Comparison of ENCODE assay signal across 15 mouse cellular contexts in genomic region chr9:45981331-45981730, GRCm38 (mm10). TPM values are rescaled to one million over a fixed set of nuclear protein-coding genes. Genes with fewer than 3 reads are reported as not detected.
DNase-seq lines count a peak whose midpoint lies in the region; ATAC-seq and TF ChIP-seq lines count a peak whose summit lies in the region.
"Had no signal": no experiment of that assay in that cellular context is flagged by ENCODE, and none has a peak within 500 bp of the region (broad histone marks: within the 10 kb centered on the region; RNA-seq: fewer than 3 reads in every experiment).

No protein-coding gene starts in this region.

- no peak overlapping the region for H3K4me3 ChIP-seq in hindbrain, postnatal 0 days (ENCODE audit: low read length)
- H3K4me3 ChIP-seq in hindbrain, embryonic 16.5 days (ENCODE audit: low read length), result no peak overlapping the region
- H3K4me3 ChIP-seq in midbrain, postnatal 0 days (ENCODE audit: low read depth, low read length), result no peak overlapping the region
- H3K4me3 ChIP-seq in midbrain, embryonic 11.5 days (ENCODE audit: low read depth, low read length), result no peak overlapping the region
- no peak overlapping the region for H3K4me3 ChIP-seq in ES-Bruce4 (ENCODE audit: low read depth, low read length)
- no peak overlapping the region for H3K4me3 ChIP-seq in liver, embryonic 15.5 days (replicated peaks)
- no peak overlapping the region for H3K4me3 ChIP-seq in forebrain, embryonic 10.5 days
- H3K4me3 ChIP-seq: heart, embryonic 12.5 days; hindbrain, embryonic 12.5 days; limb, embryonic 15.5 days; neural tube, embryonic 12.5 days had no signal

- ATAC-seq in hindbrain, postnatal 0 days, result no peak
- no peak for ATAC-seq in hindbrain, embryonic 16.5 days
- ATAC-seq in midbrain, postnatal 0 days (ENCODE audit: low FRiP score), result no peak
- ATAC-seq in midbrain, embryonic 11.5 days (ENCODE audit: low FRiP score), result no peak
- no peak for ATAC-seq in liver, embryonic 15.5 days (ENCODE audit: insufficient read depth)

- DNase-seq in hindbrain, postnatal 0 days (ENCODE audit: low spot score), result no peak
- no peak for DNase-seq in midbrain, postnatal 0 days (ENCODE audit: low spot score)
- no peak for DNase-seq in midbrain, embryonic 11.5 days (ENCODE audit: low spot score, missing footprints)
- DNase-seq in urinary bladder, adult 18-20 months (ENCODE audit: low spot score in 2 of 2), result no peak
- DNase-seq in forebrain, embryonic 10.5 days (ENCODE audit: extremely low spot score, low spot score), result no peak
- DNase-seq: adrenal gland, adult 2 months; layer of hippocampus, postnatal 36 days had no signal

- TF ChIP-seq CTCF in hindbrain, postnatal 0 days (IDR thresholded peaks at IDR 0.05; ENCODE audit: low read depth), result peak; percentile 29
- peak; percentile 31 for TF ChIP-seq CTCF in midbrain, postnatal 0 days (IDR thresholded peaks at IDR 0.05)
- TF ChIP-seq CTCF in ES-Bruce4 (IDR thresholded peaks at IDR 0.05; ENCODE audit: low read depth, low read length), result peak; percentile 17

- TF ChIP-seq POLR2A in ES-Bruce4 (IDR thresholded peaks at IDR 0.05; ENCODE audit: insufficient read depth, low read length), result no peak

- H3K9me3 ChIP-seq in hindbrain, postnatal 0 days (ENCODE audit: low read length), result no peaks in the 10 kb centered on the region
- no peaks in the 10 kb centered on the region for H3K9me3 ChIP-seq in hindbrain, embryonic 16.5 days (ENCODE audit: control insufficient read depth, low read length)
- H3K9me3 ChIP-seq in midbrain, postnatal 0 days (ENCODE audit: low read length), result no peaks in the 10 kb centered on the region
- H3K9me3 ChIP-seq in midbrain, embryonic 11.5 days (ENCODE audit: control insufficient read depth, low read length), result no peaks in the 10 kb centered on the region
- H3K9me3 ChIP-seq in ES-Bruce4 (replicated peaks; ENCODE audit: control insufficient read depth, insufficient read depth, low read length, poor library complexity, severe bottlenecking), result no peaks in the 10 kb centered on the region
- H3K9me3 ChIP-seq in liver, embryonic 15.5 days (replicated peaks), result no peaks in the 10 kb centered on the region
- H3K9me3 ChIP-seq in forebrain, embryonic 10.5 days, result no peaks in the 10 kb centered on the region
- H3K9me3 ChIP-seq: heart, embryonic 12.5 days; hindbrain, embryonic 12.5 days; limb, embryonic 15.5 days; midbrain, embryonic 10.5 days; neural tube, embryonic 12.5 days had no signal

- H3K4me1 ChIP-seq in hindbrain, postnatal 0 days (ENCODE audit: insufficient read depth, low read length), result peaks cover 15% of the 10 kb centered on the region
- H3K4me1 ChIP-seq in hindbrain, embryonic 16.5 days (ENCODE audit: control insufficient read depth, insufficient read depth, low read depth, low read length), result peaks cover 26% of the 10 kb centered on the region
- H3K4me1 ChIP-seq in midbrain, postnatal 0 days (ENCODE audit: insufficient read depth, low read length), result peaks cover 13% of the 10 kb centered on the region; the same call in 1 of the 2 replicates
- H3K4me1 ChIP-seq in midbrain, embryonic 11.5 days (ENCODE audit: control insufficient read depth, insufficient read depth, low read length), result peaks cover 12% of the 10 kb centered on the region
- H3K4me1 ChIP-seq in ES-Bruce4 (ENCODE audit: control insufficient read depth, insufficient read depth, low read length), result no peaks in the 10 kb centered on the region
- H3K4me1 ChIP-seq in liver, embryonic 15.5 days (replicated peaks), result peaks cover 69% of the 10 kb centered on the region
- peaks cover 40% of the 10 kb centered on the region for H3K4me1 ChIP-seq in forebrain, embryonic 10.5 days

- H3K27ac ChIP-seq in hindbrain, postnatal 0 days, result no peak overlapping the region
- H3K27ac ChIP-seq in hindbrain, embryonic 16.5 days (ENCODE audit: low read depth, low read length), result no peak overlapping the region
- H3K27ac ChIP-seq in midbrain, postnatal 0 days (ENCODE audit: low read depth, low read length), result no peak overlapping the region
- H3K27ac ChIP-seq in midbrain, embryonic 11.5 days (ENCODE audit: low read depth, low read length), result no peak overlapping the region
- H3K27ac ChIP-seq in ES-Bruce4 (ENCODE audit: insufficient read depth, low read length), result no peak overlapping the region
- H3K27ac ChIP-seq in liver, embryonic 15.5 days (replicated peaks), result peak overlapping the region; percentile 14; the same call in 1 of the 2 replicates
- no peak overlapping the region for H3K27ac ChIP-seq in forebrain, embryonic 10.5 days
- H3K27ac ChIP-seq: hindbrain, embryonic 12.5 days; limb, embryonic 15.5 days; midbrain, embryonic 10.5 days; neural tube, embryonic 12.5 days had no signal

- no peaks in the 10 kb centered on the region for H3K36me3 ChIP-seq in hindbrain, postnatal 0 days (ENCODE audit: insufficient read depth, low read length)
- no peaks in the 10 kb centered on the region for H3K36me3 ChIP-seq in hindbrain, embryonic 16.5 days (ENCODE audit: control insufficient read depth, insufficient read depth, low read length)
- H3K36me3 ChIP-seq in midbrain, postnatal 0 days (ENCODE audit: insufficient read depth, low read length), result no peaks in the 10 kb centered on the region
- H3K36me3 ChIP-seq in midbrain, embryonic 11.5 days (ENCODE audit: control insufficient read depth, insufficient read depth, low read length), result no peaks in the 10 kb centered on the region
- H3K36me3 ChIP-seq in ES-Bruce4 (ENCODE audit: control insufficient read depth, insufficient read depth, low read length, poor library complexity, severe bottlenecking), result peaks cover 6% of the 10 kb centered on the region
- peaks cover 32% of the 10 kb centered on the region for H3K36me3 ChIP-seq in liver, embryonic 15.5 days (replicated peaks)
- peaks cover 48% of the 10 kb centered on the region for H3K36me3 ChIP-seq in forebrain, embryonic 10.5 days (replicated peaks)
- H3K36me3 ChIP-seq: hindbrain, embryonic 12.5 days; limb, embryonic 15.5 days had no signal

- no peak overlapping the region for H3K4me2 ChIP-seq in hindbrain, postnatal 0 days (ENCODE audit: low read depth, low read length)
- H3K4me2 ChIP-seq in hindbrain, embryonic 16.5 days (ENCODE audit: low read length), result no peak overlapping the region
- no peak overlapping the region for H3K4me2 ChIP-seq in midbrain, postnatal 0 days (ENCODE audit: low read depth, low read length, poor library complexity, severe bottlenecking)
- H3K4me2 ChIP-seq in midbrain, embryonic 11.5 days, result no peak overlapping the region
- peak overlapping the region; percentile 2; the same call in 1 of the 2 replicates for H3K4me2 ChIP-seq in liver, embryonic 15.5 days
- H3K4me2 ChIP-seq: limb, embryonic 15.5 days had no signal

- no peak overlapping the region for H3K9ac ChIP-seq in hindbrain, postnatal 0 days (replicated peaks; ENCODE audit: low read length)
- H3K9ac ChIP-seq in hindbrain, embryonic 16.5 days (ENCODE audit: low read depth, low read length), result no peak overlapping the region
- H3K9ac ChIP-seq in midbrain, postnatal 0 days (replicated peaks; ENCODE audit: low read length, poor library complexity, severe bottlenecking), result no peak overlapping the region
- H3K9ac ChIP-seq in midbrain, embryonic 11.5 days (ENCODE audit: low read length), result no peak overlapping the region
- H3K9ac ChIP-seq in ES-Bruce4 (ENCODE audit: low read depth, poor library complexity, severe bottlenecking), result no peak overlapping the region
- no peak overlapping the region for H3K9ac ChIP-seq in liver, embryonic 15.5 days
- H3K9ac ChIP-seq: heart, embryonic 12.5 days; hindbrain, embryonic 12.5 days; limb, embryonic 15.5 days; neural tube, embryonic 12.5 days had no signal

- no peaks in the 10 kb centered on the region for H3K27me3 ChIP-seq in hindbrain, postnatal 0 days (ENCODE audit: insufficient read depth, low read length)
- no peaks in the 10 kb centered on the region for H3K27me3 ChIP-seq in hindbrain, embryonic 16.5 days (replicated peaks; ENCODE audit: control insufficient read depth, insufficient read depth, low read length)
- H3K27me3 ChIP-seq in midbrain, postnatal 0 days (ENCODE audit: insufficient read depth, low read length), result no peaks in the 10 kb centered on the region
- H3K27me3 ChIP-seq in midbrain, embryonic 11.5 days (ENCODE audit: control insufficient read depth, insufficient read depth, low read length), result no peaks in the 10 kb centered on the region
- no peaks in the 10 kb centered on the region for H3K27me3 ChIP-seq in ES-Bruce4 (ENCODE audit: control insufficient read depth, insufficient read depth, low read length, poor library complexity, severe bottlenecking)
- H3K27me3 ChIP-seq in liver, embryonic 15.5 days, result no peaks in the 10 kb centered on the region
- H3K27me3 ChIP-seq in forebrain, embryonic 10.5 days (ENCODE audit: poor library complexity, severe bottlenecking), result no peaks in the 10 kb centered on the region
- H3K27me3 ChIP-seq: heart, embryonic 12.5 days; hindbrain, embryonic 12.5 days; limb, embryonic 15.5 days; neural tube, embryonic 12.5 days had no signal

- TF ChIP-seq EP300 in ES-Bruce4 (IDR thresholded peaks at IDR 0.05; ENCODE audit: insufficient read depth, low read depth, low read length), result no peak

RNA-seq across cellular contexts. Expression of gene Sidt2, which starts 26.3 kb away (rescaled TPM):
- 124 and 126 TPM in 2 replicates for total RNA-seq in hindbrain, postnatal 0 days (2014; rRNA removed)
- polyA plus RNA-seq in hindbrain, postnatal 0 days (2015; fragmentation: Nextera tagmentation; extraction: Ambion mirVana), result 48.3 and 51.6 TPM in 2 replicates
- 51.2 and 52.0 TPM in 2 replicates for polyA plus RNA-seq in hindbrain, embryonic 16.5 days (2015; fragmentation: Nextera tagmentation; extraction: Ambion mirVana)
- 107 and 115 TPM in 2 replicates for total RNA-seq in midbrain, postnatal 0 days (2014; rRNA removed)
- 46.7 and 50.8 TPM in 2 replicates for polyA plus RNA-seq in midbrain, postnatal 0 days (2015; fragmentation: Nextera tagmentation; extraction: Ambion mirVana)
- 20.0 and 21.7 TPM in 2 replicates for polyA plus RNA-seq in midbrain, embryonic 11.5 days (2014; fragmentation: Nextera tagmentation; extraction: Ambion mirVana)
- polyA plus RNA-seq in ES-Bruce4 (2011; ENCODE audit: insufficient read depth, insufficient read length, low read depth, missing spikeins), result 89.9 and 93.6 TPM in 2 replicates
- polyA plus RNA-seq in liver, embryonic 15.5 days (2015; fragmentation: Nextera tagmentation; extraction: Ambion mirVana), result 16.5 and 21.4 TPM in 2 replicates
- polyA plus RNA-seq in forebrain, embryonic 10.5 days (2016; fragmentation: Nextera tagmentation; extraction: Ambion mirVana), result 23.8 and 24.6 TPM in 2 replicates

RNA-seq across cellular contexts. Expression of gene Pafah1b2, which starts 31.2 kb away (rescaled TPM):
- total RNA-seq in hindbrain, postnatal 0 days (2014; rRNA removed), result 137 and 186 TPM in 2 replicates
- 222 and 243 TPM in 2 replicates for polyA plus RNA-seq in hindbrain, postnatal 0 days (2015; fragmentation: Nextera tagmentation; extraction: Ambion mirVana)
- 263 and 279 TPM in 2 replicates for polyA plus RNA-seq in hindbrain, embryonic 16.5 days (2015; fragmentation: Nextera tagmentation; extraction: Ambion mirVana)
- 237 and 357 TPM in 2 replicates for total RNA-seq in midbrain, postnatal 0 days (2014; rRNA removed)
- 241 and 249 TPM in 2 replicates for polyA plus RNA-seq in midbrain, postnatal 0 days (2015; fragmentation: Nextera tagmentation; extraction: Ambion mirVana)
- polyA plus RNA-seq in midbrain, embryonic 11.5 days (2014; fragmentation: Nextera tagmentation; extraction: Ambion mirVana), result 274 and 275 TPM in 2 replicates
- polyA plus RNA-seq in ES-Bruce4 (2011; ENCODE audit: insufficient read depth, insufficient read length, low read depth, missing spikeins), result 76.6 and 77.0 TPM in 2 replicates
- 61.2 and 65.7 TPM in 2 replicates for polyA plus RNA-seq in liver, embryonic 15.5 days (2015; fragmentation: Nextera tagmentation; extraction: Ambion mirVana)
- polyA plus RNA-seq in forebrain, embryonic 10.5 days (2016; fragmentation: Nextera tagmentation; extraction: Ambion mirVana), result 279 and 288 TPM in 2 replicates

RNA-seq across cellular contexts. Expression of gene Sik3, which starts 31.3 kb away (rescaled TPM):
- 32.3 and 37.1 TPM in 2 replicates for total RNA-seq in hindbrain, postnatal 0 days (2014; rRNA removed)
- 12.5 and 12.6 TPM in 2 replicates for polyA plus RNA-seq in hindbrain, postnatal 0 days (2015; fragmentation: Nextera tagmentation; extraction: Ambion mirVana)
- 5.2 and 5.7 TPM in 2 replicates for polyA plus RNA-seq in hindbrain, embryonic 16.5 days (2015; fragmentation: Nextera tagmentation; extraction: Ambion mirVana)
- total RNA-seq in midbrain, postnatal 0 days (2014; rRNA removed), result 36.4 and 38.4 TPM in 2 replicates
- polyA plus RNA-seq in midbrain, postnatal 0 days (2015; fragmentation: Nextera tagmentation; extraction: Ambion mirVana), result 11.2 and 12.5 TPM in 2 replicates
- 8.7 and 8.9 TPM in 2 replicates for polyA plus RNA-seq in midbrain, embryonic 11.5 days (2014; fragmentation: Nextera tagmentation; extraction: Ambion mirVana)
- polyA plus RNA-seq in ES-Bruce4 (2011; ENCODE audit: insufficient read depth, insufficient read length, low read depth, missing spikeins), result 23.2 and 28.1 TPM in 2 replicates
- 3.2 and 3.4 TPM in 2 replicates for polyA plus RNA-seq in liver, embryonic 15.5 days (2015; fragmentation: Nextera tagmentation; extraction: Ambion mirVana)
- 4.4 and 5.6 TPM in 2 replicates for polyA plus RNA-seq in forebrain, embryonic 10.5 days (2016; fragmentation: Nextera tagmentation; extraction: Ambion mirVana)

RNA-seq across cellular contexts. Expression of gene Tagln, which starts 45.5 kb away (rescaled TPM):
- 4.4 and 5.2 TPM in 2 replicates for total RNA-seq in hindbrain, postnatal 0 days (2014; rRNA removed)
- polyA plus RNA-seq in hindbrain, postnatal 0 days (2015; fragmentation: Nextera tagmentation; extraction: Ambion mirVana), result 3.5 and 4.0 TPM in 2 replicates
- polyA plus RNA-seq in hindbrain, embryonic 16.5 days (2015; fragmentation: Nextera tagmentation; extraction: Ambion mirVana), result 7.1 and 8.5 TPM in 2 replicates
- 5.2 and 5.3 TPM in 2 replicates for total RNA-seq in midbrain, postnatal 0 days (2014; rRNA removed)
- 4.2 and 5.2 TPM in 2 replicates for polyA plus RNA-seq in midbrain, postnatal 0 days (2015; fragmentation: Nextera tagmentation; extraction: Ambion mirVana)
- polyA plus RNA-seq in midbrain, embryonic 11.5 days (2014; fragmentation: Nextera tagmentation; extraction: Ambion mirVana), result 27.9 TPM in 2 replicates
- polyA plus RNA-seq in ES-Bruce4 (2011; ENCODE audit: insufficient read depth, insufficient read length, low read depth, missing spikeins), result 222 and 250 TPM in 2 replicates
- 6.3 and 7.5 TPM in 2 replicates for polyA plus RNA-seq in liver, embryonic 15.5 days (2015; fragmentation: Nextera tagmentation; extraction: Ambion mirVana)
- polyA plus RNA-seq in forebrain, embryonic 10.5 days (2016; fragmentation: Nextera tagmentation; extraction: Ambion mirVana), result 18.6 and 20.7 TPM in 2 replicates
